Mouse (Mus musculus): ENCODE results near the gene Csmd2. TPM values are rescaled to one million over a fixed set of nuclear protein-coding genes. Genes with fewer than 3 reads are reported as not detected.

The Csmd2 gene
- polyA plus RNA-seq, 1 experiment from 2014 or later, result 4.3 TPM

- ATAC-seq (ENCODE audit: low FRiP score), result no peak
- 82% methylated on average over 6 of the region's 6 CpGs for WGBS
Observed at GRCm38 (mm10) chr4:128381331-128381730, 393.7 kb downstream of the Csmd2 start.

GRCm38 (mm10) chr4:128383800-128384199 lies 396.1 kb downstream of the Csmd2 start:
- Histone ChIP-seq H3K9ac (no peak overlapping the region), H3K27ac (no peak overlapping the region), H3K4me2 (no peak overlapping the region), H3K4me3 (replicated peaks) (no peak overlapping the region), H3K36me3 (replicated peaks) (no peaks in the 10 kb centered on the region), H3K4me1 (no peaks in the 10 kb centered on the region), H3K9me3 (no peaks in the 10 kb centered on the region), H3K27me3 (no peaks in the 10 kb centered on the region)
- ATAC-seq (ENCODE audit: low FRiP score), result no peak
- WGBS, result 95% methylated on average over 7 of the region's 7 CpGs

More at GRCm38 (mm10) chr4:128381331-128381730, 393.7 kb downstream of the Csmd2 start:
- H3K9me3 ChIP-seq, result no peaks in the 10 kb centered on the region
- no peak overlapping the region for H3K4me2 ChIP-seq
- no peak overlapping the region for H3K4me3 ChIP-seq (replicated peaks)
- no peaks in the 10 kb centered on the region for H3K36me3 ChIP-seq (replicated peaks)
- no peaks in the 10 kb centered on the region for H3K4me1 ChIP-seq
- H3K9ac ChIP-seq, result no peak overlapping the region
- H3K27me3 ChIP-seq, result no peaks in the 10 kb centered on the region
- no peak overlapping the region for H3K27ac ChIP-seq

- Histone ChIP-seq H3K9me3 (no peaks in the 10 kb centered on the region), H3K4me3 (replicated peaks) (no peak overlapping the region), H3K9ac (no peak overlapping the region), H3K4me2 (no peak overlapping the region), H3K27me3 (no peaks in the 10 kb centered on the region), H3K27ac (no peak overlapping the region), H3K4me1 (peaks cover 8% of the 10 kb centered on the region), H3K36me3 (replicated peaks) (no peaks in the 10 kb centered on the region)
- WGBS, result 92% methylated on average over 5 of the region's 5 CpGs
- ATAC-seq (ENCODE audit: low FRiP score), result no peak
Observed at GRCm38 (mm10) chr4:128391484-128391883, 403.8 kb downstream of the Csmd2 start.

DNA sequence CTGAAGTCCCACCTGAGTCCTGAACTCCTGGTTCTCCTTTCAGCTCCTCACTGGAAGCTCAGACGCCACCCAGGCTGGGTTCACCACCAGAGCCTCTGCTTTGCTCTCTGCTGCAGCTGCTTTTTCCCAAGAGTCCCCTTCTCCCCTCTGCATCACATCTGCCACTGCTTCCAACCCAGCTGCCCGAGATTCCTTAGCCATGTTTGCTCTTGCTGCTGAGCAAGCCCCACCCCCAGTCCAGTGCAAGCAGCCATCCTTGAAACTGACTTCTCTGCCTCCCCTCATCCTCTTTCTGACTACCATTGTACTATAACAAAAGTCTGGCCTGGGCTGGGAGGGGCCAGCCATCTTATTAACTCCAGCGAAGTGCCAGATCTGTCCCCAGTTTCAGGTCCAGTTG lies 404.6 kb downstream of the Csmd2 start:
- Histone ChIP-seq H3K4me3 (replicated peaks) (no peak overlapping the region), H3K27ac (no peak overlapping the region), H3K4me1 (peaks cover 11% of the 10 kb centered on the region), H3K27me3 (no peaks in the 10 kb centered on the region), H3K36me3 (replicated peaks) (no peaks in the 10 kb centered on the region), H3K9me3 (no peaks in the 10 kb centered on the region), H3K4me2 (no peak overlapping the region), H3K9ac (no peak overlapping the region)
- WGBS, result 23% methylated on average over 3 of the region's 3 CpGs
- ATAC-seq (ENCODE audit: low FRiP score), result no peak

DNA sequence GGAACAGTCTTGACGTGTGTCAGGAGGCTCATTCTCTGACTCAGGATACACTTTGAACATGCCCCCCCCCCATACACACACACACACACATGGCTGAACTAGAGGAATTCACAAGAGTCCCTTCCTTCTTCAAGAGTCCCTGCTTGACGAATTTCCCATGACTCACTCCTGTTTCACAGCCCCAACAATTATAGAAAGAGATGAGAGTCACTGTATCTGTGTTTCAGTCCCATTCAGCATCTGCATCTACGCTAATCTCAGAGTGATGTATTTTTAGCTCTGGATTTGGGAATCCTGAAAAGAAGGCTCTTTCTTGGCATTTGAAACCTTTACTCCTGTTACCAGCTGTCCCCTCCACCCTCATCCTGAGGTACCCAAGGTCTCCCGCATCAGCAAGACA lies 406.2 kb downstream of the Csmd2 start:
- H3K4me3 ChIP-seq (replicated peaks), result no peak overlapping the region
- no peak overlapping the region for H3K4me2 ChIP-seq
- H3K4me1 ChIP-seq, result peaks cover 18% of the 10 kb centered on the region
- H3K9me3 ChIP-seq, result no peaks in the 10 kb centered on the region
- no peaks in the 10 kb centered on the region for H3K36me3 ChIP-seq (replicated peaks)
- no peak overlapping the region for H3K9ac ChIP-seq
- no peak overlapping the region for H3K27ac ChIP-seq
- 83% methylated on average over 4 of the region's 4 CpGs for WGBS
- H3K27me3 ChIP-seq, result no peaks in the 10 kb centered on the region
- no peak for ATAC-seq (ENCODE audit: low FRiP score)

GRCm38 (mm10) chr4:128396616-128397015 lies 409.0 kb downstream of the Csmd2 start:
- Histone ChIP-seq H3K9me3 (no peaks in the 10 kb centered on the region), H3K36me3 (replicated peaks) (no peaks in the 10 kb centered on the region), H3K4me1 (peaks cover 20% of the 10 kb centered on the region), H3K9ac (no peak overlapping the region), H3K4me3 (replicated peaks) (no peak overlapping the region), H3K27ac (no peak overlapping the region), H3K4me2 (no peak overlapping the region), H3K27me3 (no peaks in the 10 kb centered on the region)
- WGBS, result 92% methylated on average over 5 of the region's 5 CpGs
- no peak for ATAC-seq (ENCODE audit: low FRiP score)

DNA sequence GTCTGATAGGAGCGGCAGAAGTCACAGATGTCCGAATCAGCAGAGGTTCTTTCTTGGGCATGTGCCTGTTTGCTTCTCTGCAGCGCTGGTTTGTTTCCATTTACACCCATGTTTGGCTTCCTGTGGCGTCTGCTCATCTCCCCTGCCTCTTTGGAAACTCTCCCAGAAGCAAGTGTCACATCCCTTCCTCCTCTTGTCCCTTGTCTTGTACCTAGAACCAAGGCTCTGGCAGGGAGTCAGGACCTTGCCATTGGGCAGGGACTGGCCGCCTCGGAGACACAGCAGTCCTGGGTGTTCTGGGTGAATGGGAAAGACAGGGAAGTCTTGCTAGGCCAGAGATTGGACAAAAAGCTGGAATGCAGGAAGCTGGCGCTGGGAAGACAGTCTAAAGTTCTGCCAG lies 410.1 kb downstream of the Csmd2 start:
- Histone ChIP-seq H3K27ac (no peak overlapping the region), H3K27me3 (no peaks in the 10 kb centered on the region), H3K9ac (no peak overlapping the region), H3K4me2 (no peak overlapping the region), H3K9me3 (no peaks in the 10 kb centered on the region), H3K4me1 (peaks cover 18% of the 10 kb centered on the region; the same call in 1 of the 2 replicates), H3K4me3 (replicated peaks) (no peak overlapping the region), H3K36me3 (replicated peaks) (no peaks in the 10 kb centered on the region)
- ATAC-seq (ENCODE audit: low FRiP score), result no peak
- WGBS, result 84% methylated on average over 7 of the region's 7 CpGs

DNA sequence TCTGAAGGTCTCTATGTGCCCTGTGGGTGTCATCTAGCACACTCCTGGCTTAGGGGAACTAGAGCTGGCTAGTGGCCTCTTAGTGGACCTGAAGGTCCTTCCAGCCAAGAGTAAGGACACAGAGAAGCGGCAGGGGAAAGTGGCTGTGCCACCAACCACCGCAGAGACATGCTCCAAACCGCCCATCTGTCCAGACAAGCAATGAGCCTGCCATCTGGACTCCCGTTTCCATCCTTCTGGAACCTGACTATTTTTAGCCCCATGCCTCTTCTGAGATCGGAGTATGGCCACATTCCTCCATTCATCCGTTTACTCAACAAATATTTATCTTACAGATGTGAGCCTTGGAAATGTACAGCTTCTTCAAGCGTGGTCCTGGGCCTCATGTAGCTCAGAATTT lies 411.3 kb downstream of the Csmd2 start:
- no peak overlapping the region for H3K4me3 ChIP-seq (replicated peaks)
- H3K9ac ChIP-seq, result no peak overlapping the region
- no peaks in the 10 kb centered on the region for H3K36me3 ChIP-seq (replicated peaks)
- no peaks in the 10 kb centered on the region for H3K27me3 ChIP-seq
- no peak overlapping the region for H3K4me2 ChIP-seq
- H3K4me1 ChIP-seq, result peaks cover 18% of the 10 kb centered on the region; the same call in 1 of the 2 replicates
- ATAC-seq (ENCODE audit: low FRiP score), result no peak
- no peak overlapping the region for H3K27ac ChIP-seq
- H3K9me3 ChIP-seq, result no peaks in the 10 kb centered on the region
- WGBS, result 86% methylated on average over 7 of the region's 7 CpGs

- Histone ChIP-seq H3K27me3 (no peaks in the 10 kb centered on the region), H3K4me1 (peaks cover 18% of the 10 kb centered on the region; the same call in 1 of the 2 replicates), H3K9me3 (no peaks in the 10 kb centered on the region), H3K27ac (no peak overlapping the region), H3K36me3 (replicated peaks) (no peaks in the 10 kb centered on the region), H3K9ac (no peak overlapping the region), H3K4me3 (replicated peaks) (no peak overlapping the region), H3K4me2 (no peak overlapping the region)
- no peak for ATAC-seq (ENCODE audit: low FRiP score)
- WGBS, result 77% methylated on average over 6 of the region's 6 CpGs
Observed at GRCm38 (mm10) chr4:128400016-128400415, 412.4 kb downstream of the Csmd2 start.

GRCm38 (mm10) chr4:128401591-128401990 lies 413.9 kb downstream of the Csmd2 start:
- Histone ChIP-seq H3K4me3 (replicated peaks) (no peak overlapping the region), H3K4me2 (no peak overlapping the region), H3K9me3 (no peaks in the 10 kb centered on the region), H3K27me3 (no peaks in the 10 kb centered on the region), H3K27ac (no peak overlapping the region), H3K9ac (no peak overlapping the region), H3K36me3 (replicated peaks) (no peaks in the 10 kb centered on the region), H3K4me1 (peaks cover 18% of the 10 kb centered on the region; the same call in 1 of the 2 replicates)
- 52% methylated on average over 3 of the region's 3 CpGs for WGBS
- no peak for ATAC-seq (ENCODE audit: low FRiP score)

DNA sequence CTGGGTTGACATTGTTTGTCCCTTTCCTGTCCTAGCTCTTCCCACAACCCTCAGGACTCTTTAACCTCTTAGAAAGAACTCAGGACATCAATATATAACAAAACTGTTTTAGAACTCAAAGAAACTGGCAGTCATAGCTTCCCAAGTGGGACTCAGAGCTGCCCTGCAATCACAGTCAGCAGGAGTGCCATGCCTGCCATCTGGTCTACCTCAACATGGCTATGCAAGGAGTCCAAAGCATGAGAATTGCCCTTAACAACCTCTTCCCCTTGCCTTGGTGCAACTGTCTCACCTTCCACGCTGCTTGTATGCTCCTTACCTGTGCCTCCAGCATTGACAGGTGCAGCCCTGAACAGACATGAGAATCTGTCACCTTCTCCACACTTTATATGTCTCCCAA lies 415.0 kb downstream of the Csmd2 start:
- no peak for ATAC-seq (ENCODE audit: low FRiP score)
- Histone ChIP-seq H3K27ac (no peak overlapping the region), H3K4me3 (replicated peaks) (no peak overlapping the region), H3K9me3 (no peaks in the 10 kb centered on the region), H3K4me1 (peaks cover 12% of the 10 kb centered on the region; the same call in 1 of the 2 replicates), H3K9ac (no peak overlapping the region), H3K4me2 (no peak overlapping the region), H3K27me3 (no peaks in the 10 kb centered on the region), H3K36me3 (replicated peaks) (no peaks in the 10 kb centered on the region)
- 84% methylated on average over 1 of the region's 1 CpGs for WGBS

DNA sequence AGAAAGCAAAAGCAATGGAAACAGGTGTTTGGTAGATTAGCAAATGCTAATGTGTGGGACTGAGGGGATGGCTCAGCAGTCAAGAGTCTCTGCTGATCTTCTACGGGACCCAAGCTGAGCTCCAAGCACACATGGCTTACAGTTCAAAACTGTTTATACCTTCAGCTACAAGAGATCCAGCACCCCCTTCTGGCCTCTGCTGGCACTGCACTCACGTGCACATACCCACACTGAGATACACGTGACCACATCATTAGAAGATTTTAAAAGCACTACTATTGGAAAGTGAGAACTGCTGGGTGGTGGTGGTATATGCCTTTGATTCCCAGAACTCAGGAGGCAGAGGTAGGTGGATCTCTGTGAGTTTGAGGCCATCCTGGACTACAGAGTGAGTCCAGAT lies 417.9 kb downstream of the Csmd2 start:
- Histone ChIP-seq H3K4me1 (peaks cover 8% of the 10 kb centered on the region; the same call in 1 of the 2 replicates), H3K9me3 (no peaks in the 10 kb centered on the region), H3K4me3 (replicated peaks) (no peak overlapping the region), H3K9ac (no peak overlapping the region), H3K4me2 (no peak overlapping the region), H3K27ac (no peak overlapping the region), H3K27me3 (no peaks in the 10 kb centered on the region), H3K36me3 (replicated peaks) (no peaks in the 10 kb centered on the region)
- ATAC-seq (ENCODE audit: low FRiP score), result no peak
- 93% methylated on average over 3 of the region's 3 CpGs for WGBS

DNA sequence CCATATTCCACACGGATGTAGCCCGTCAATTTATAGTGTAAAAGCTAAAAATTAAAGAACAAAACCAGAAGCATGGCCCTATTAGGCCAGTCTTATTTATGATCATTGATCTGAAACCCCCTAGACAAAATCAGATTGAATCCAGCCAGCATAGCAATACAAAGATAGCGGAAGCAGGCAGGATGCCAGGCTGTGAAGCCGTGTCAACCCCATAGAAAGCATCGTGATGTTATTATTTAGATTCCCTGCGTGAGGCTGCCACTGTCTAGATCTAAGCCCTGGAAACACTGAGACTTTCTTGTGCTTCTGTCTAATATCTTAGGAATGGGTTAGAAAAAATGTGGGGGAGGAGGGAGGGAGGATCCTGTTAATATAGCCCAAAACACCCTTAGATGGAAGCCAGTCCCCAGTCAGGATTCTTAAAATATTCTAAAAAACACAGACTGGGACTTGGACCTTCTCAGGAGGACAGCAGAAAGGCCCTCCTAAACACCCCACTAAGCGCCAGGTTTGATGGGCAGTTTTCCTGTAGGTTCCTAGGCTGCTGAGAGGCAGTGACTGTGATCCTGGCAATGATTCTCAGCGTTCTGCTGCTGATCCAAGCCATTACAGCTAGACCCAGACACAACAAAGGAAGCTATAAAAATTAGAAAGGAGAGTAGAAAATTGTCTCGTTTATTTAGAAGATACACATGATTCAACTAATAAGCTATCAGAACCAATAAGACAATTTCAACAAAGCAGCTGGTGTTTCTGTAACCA lies 419.6 kb downstream of the Csmd2 start:
- no peaks in the 10 kb centered on the region for H3K9me3 ChIP-seq
- no peak overlapping the region for H3K4me3 ChIP-seq (replicated peaks)
- no peak overlapping the region for H3K9ac ChIP-seq
- no peak overlapping the region for H3K4me2 ChIP-seq
- WGBS, result 77% methylated on average over 9 of the region's 9 CpGs
- H3K4me1 ChIP-seq, result no peaks in the 10 kb centered on the region
- no peaks in the 10 kb centered on the region for H3K36me3 ChIP-seq (replicated peaks)
- ATAC-seq (ENCODE audit: low FRiP score), result no peak
- no peaks in the 10 kb centered on the region for H3K27me3 ChIP-seq
- H3K27ac ChIP-seq, result no peak overlapping the region

Measured in forebrain, embryonic 12.5 days (tissue).